Mouse (Mus musculus) brain, embryonic 14.5 days (tissue): ENCODE data around the gene Adamts7. TPM values are rescaled to one million over a fixed set of nuclear protein-coding genes. Genes with fewer than 3 reads are reported as not detected.

Source experiments
- DNase-seq: peaks from one replicate; pipeline ENCODE4 v3.0.0-alpha.2; 2011; ENCODE audit warnings: low read depth
- CTCF ChIP-seq: fragments of 200-500 bp; IDR thresholded peaks from 2 replicates; pipeline ENCODE4 v1.5.1; 2012; ENCODE audit warnings: inconsistent platforms, mild to moderate bottlenecking, moderate library complexity, borderline replicate concordance; ENCODE audit not compliant: insufficient read depth, insufficient read length; ENCODE audit errors: extremely low read depth
- POLR2A ChIP-seq: fragments of 200-500 bp; IDR thresholded peaks from 2 replicates; pipeline ENCODE4 v1.6.1; 2012; ENCODE audit warnings: mild to moderate bottlenecking, inconsistent platforms, borderline replicate concordance; ENCODE audit not compliant: poor library complexity, insufficient read depth, insufficient read length, severe bottlenecking; ENCODE audit errors: extremely low read depth
- polyA plus RNA-seq: library from polyadenylated mRNA; depleted of rRNA; stranded (reverse); fragments of >200 nt; gene quantifications from 2 replicates; pipeline ENCODE4 v1.2.3, GENCODE M21; 2012; rRNA removed

The Adamts7 gene
- polyA plus RNA-seq = 35.5 and 43.3 TPM in 2 replicates

DNA sequence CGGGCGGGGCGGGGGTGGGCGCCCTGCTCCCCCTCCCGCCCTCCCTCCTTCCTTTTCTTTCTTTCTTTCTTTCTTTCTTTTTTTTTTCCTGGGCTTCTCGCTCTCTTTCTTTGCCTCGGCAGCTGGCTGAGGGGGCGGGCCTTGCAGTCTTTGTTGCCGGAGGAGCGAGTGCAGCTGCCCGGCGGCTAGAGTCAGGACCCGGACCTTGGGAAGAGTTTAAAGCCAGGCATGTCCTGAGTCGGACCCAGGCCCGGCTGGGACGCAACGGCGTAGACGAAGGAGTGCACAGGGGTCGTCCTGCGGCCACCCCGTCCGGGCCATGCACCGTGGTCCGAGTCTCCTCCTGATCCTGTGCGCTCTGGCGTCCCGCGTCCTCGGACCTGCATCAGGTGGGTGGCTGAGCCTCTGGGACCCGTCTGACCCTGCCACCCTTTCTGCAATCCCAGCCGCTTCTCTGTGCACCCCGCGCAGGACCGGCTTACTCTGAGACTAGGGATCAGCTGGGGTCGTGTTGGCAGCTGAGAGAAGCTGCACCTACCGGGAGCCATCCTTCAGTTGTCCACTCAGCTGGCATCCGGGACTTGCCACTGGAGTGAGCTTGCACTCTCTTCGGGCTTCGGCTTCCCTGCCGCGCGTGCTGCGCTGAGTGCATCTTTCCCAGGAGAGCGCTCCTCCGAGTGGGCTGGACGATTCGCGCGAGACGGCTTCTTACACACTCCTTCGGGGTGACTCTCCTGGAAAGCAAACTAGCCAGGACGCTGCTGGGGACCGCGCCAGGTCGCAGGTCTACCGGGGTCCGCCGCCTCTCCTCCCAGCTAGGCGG is at the start of gene Adamts7:
Gene Adamts7, plus strand, starts transcription at position 144 of the 823 bp plus-strand sequence.
- peak; percentile 4; the same call in 1 of the 2 replicates for TF ChIP-seq POLR2A
- no peak for TF ChIP-seq CTCF
- DNase-seq = peak; percentile 78

DNA sequence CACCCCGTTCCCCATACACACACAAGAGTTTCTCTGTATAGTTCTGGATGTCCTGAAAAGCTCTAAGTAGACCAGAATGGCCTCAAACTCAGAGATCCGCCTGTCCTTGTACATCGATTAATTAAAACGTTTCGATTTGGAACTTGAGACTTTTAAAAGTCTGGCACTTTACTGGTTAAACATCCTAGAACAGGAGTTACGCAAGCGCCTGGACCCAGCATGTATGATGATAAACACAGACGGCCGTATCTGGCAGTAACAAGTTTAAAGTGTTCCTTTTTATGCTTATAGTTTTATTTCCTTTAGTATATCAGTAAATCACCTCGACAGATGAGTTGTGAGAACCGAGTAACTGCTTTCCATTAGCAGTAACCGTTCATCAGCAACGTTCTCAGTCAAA is 49.7 kb upstream of the Adamts7 start:
- no peak for DNase-seq
- TF ChIP-seq CTCF = no peak
- no peak for TF ChIP-seq POLR2A

DNA sequence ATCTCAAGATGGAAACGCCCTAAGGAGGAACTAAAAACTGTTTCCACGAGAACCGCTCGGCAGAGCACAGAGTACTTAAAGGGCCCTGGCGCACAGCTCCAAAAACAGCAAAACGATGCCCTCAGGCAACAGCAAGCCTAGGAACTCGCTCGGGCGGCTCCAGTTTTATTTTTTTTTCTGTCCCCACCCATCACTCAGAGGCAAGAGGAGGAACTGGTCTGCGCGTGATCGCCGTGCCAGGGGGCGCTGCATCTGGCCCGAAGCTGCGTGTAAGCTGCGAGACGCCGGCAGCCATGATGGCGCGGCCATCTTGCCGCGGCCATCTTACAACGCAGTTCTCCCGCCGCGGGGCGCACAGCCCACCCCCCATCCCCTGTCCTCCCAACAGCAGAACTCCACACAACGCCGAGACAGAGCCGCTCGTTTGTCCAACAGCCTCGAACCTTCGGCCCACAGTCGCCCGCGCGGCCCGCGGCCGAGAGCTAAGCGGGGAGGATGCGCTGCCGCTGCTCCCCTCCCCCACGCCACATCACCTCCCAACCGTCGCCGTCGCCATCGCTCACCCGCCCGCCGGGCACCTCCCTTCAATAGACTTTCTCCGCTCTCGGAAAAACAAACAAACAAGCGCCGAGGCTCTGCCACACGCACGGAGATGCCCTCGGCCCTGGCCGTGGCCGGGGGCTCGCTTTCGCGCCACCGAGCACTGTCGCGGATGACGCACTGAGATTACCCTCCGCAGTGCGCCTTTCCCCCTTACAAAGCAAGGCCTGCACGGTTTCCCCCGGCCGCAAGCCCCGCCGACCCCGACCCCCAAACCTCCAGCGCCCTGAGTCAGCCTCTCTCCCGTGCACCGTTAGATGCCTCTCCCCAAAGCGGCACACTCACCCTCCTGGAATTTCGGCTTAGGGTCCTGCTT is 49.0 kb upstream of the Adamts7 start:
- DNase-seq = peak; percentile 96
- TF ChIP-seq CTCF (peak; percentile 61), POLR2A (peak; percentile 36; the same call in 1 of the 2 replicates)

DNA sequence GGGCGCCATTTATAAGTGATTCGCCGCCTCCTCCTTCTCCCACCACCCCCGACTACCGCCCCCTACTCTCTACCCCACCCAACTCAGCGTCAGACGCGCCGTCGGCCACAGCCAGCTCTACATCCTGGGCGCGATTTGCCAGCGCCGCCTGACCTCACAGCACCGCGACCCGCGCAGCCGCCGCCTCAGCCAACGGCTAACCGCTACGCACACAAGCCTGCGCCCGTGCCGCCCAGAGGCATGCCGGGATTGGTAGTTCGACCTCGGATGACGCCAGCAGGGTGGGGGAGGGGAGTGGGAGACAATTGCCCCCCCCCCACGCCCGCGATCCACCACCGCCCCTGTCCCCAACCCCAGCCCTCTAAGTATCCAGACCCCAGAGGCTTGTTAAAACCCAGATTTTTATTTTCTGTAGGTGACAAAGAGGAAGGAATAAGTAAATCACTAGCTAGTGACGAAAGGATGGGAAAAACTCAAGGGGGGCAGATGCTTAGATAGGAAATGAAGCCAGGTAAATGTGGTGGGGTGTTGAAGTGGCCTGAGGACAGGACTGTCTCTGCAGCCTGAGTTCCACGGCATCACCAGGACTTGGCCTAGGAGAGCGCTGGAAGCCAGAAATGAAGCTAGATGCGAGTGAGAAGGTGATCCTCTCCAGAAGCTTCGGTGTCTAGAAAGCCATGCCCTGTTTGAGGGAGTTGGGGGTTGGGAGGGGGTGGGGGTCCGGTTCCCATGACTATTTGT is 48.1 kb upstream of the Adamts7 start, which contains the start of gene Morf4l1:
Gene Morf4l1, minus strand, starts transcription at position 208 of the 741 bp plus-strand sequence.
- peak; percentile 100 for DNase-seq
- 0 out of 2 replicates have a peak, but pooled peaks have one; percentile 16 for TF ChIP-seq POLR2A
- TF ChIP-seq CTCF = no peak

DNA sequence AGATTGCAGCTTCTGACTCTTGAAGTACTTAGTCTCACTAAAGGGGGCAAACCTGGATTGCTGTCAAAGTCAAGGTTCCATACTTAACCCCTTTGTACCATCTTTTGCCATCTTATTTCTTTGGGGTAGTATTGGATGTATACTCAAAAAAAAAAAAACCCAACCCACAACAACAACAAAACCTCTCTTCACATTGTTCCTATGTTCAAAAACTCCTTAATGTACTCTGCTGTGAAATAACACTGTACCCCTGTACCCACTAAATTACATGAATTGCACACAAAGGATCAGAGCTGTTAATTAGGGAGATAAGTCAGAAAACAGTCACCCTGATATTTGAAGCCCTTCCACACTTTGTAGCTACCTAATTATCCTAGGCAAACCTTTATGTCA is 47.6 kb upstream of the Adamts7 start:
- peak; percentile 11 for DNase-seq
- TF ChIP-seq POLR2A (no peak), CTCF (no peak)

DNA sequence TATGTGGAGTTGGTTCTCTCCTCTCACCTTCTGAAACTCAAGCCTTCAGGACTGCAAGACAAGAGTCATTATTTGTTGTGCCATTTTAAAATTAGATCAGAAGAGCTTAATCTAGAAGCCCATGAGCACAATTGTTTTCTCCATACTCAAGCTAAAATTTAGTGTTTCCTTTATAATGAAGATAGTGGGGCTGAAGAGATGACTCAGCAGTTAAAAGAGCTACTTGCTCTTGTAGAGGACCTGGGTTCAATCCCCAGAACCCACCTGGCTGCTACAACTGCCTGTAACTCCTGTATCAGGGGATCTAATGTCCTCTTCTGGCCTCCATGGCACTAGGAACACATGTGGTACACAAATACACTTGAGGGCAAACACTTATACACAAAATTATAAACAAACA is 45.6 kb upstream of the Adamts7 start:
- DNase-seq = no peak

DNA sequence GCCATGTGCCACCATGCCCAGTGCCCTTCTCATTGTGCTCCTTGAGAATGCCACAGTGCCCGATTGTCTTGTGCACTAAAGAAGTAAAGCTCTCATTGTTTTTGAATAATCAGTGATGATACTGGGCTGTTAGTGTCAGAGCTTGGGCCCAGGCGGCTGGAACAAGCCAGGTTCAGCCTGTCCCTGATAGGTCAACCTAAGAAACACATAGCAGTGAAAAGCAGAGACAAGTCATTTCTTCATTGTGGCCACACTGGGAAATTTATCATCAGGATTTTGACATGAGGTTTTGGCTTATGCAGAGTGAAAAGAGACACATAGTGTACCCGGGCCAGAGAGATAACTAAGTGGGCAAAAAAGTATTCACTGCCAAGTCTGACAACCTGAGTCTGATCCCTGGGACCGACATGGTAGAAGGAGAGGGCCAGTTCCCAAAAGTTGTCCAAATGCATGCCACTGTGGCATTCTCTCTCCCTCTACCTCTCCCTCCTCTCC is 40.6 kb upstream of the Adamts7 start:
- TF ChIP-seq POLR2A (no peak), CTCF (no peak)
- no peak for DNase-seq

More for the DNA sequence above, 45.6 kb upstream of the Adamts7 start:
- TF ChIP-seq CTCF (no peak), POLR2A (no peak)

DNA sequence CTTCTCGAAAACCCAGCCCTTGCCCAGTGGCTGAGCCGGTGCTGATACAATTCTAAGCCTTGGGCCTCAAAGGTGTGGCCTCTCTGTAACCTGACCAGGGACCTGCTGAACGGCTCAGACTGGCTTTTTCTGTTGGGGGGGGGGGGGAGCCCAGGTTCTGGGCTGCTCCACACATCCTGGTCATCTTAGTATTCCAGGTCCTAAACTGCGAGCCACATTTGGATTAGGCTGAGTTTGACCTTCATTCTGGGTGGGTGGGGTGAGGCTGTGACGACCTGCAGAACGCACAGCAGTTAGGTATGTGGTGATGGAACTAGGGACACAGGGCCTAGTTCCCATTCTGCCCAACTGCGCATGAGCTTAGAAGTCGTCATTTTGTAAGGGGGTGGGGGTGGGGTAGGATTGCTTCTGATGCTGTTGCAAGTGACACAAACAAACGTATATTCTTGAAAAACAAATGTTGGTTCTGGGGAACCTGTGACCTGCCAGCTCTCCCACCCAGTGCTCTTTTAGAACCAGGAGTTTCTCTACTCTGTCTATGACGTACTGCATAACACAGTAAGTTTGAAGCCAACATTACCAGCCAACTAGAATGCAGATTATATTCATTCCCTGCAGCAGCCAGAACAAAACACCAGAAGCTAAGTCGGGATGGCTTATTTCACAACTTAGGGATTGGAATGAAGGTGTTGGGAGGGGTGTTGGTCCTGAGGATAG is 38.6 kb upstream of the Adamts7 start:
- TF ChIP-seq CTCF (no peak), POLR2A (no peak)
- DNase-seq = no peak

DNA sequence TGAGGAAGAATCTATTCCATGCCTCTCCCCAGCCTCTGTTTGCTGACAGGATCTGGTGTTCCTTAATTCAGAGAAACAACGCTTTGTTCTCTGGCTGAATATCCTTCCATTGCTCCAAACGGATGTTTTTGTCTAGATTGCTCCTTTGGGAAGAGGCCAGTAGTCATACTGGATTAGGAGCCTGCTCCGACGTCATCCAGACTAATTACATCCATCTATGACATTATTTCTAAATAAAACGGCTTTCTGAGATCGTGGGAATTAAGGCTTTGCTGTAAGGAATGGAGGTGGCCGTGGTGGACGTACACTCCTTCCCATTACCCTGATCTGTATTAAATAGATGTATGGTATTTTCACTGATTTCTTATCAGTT is 38.0 kb upstream of the Adamts7 start:
- DNase-seq = peak; percentile 55

More for the DNA sequence above, 38.0 kb upstream of the Adamts7 start:
- TF ChIP-seq POLR2A = no peak
- no peak for TF ChIP-seq CTCF
